Comparison of ENCODE assay signal across 12 mouse cellular contexts in the genomic region with DNA sequence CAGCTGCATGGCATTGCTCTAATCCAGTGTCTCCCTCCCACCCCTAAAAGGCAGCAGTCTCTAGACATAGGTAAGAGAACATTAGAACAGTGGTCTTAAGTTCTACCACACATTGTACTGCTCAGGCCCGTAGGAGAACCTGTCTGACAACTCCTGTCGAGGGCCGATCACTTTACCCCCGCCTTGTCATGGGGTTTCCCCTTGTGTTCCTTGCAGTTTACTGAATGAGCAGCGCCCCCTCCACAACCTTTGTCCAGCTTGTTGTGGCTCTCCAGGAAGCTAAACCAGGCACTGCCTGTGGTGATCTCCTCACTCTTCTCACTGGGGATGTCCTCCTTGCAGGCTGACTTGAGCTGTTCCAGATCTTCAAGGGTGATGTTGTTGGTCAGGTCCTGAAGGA. TPM values are rescaled to one million over a fixed set of nuclear protein-coding genes. Genes with fewer than 3 reads are reported as not detected.
DNase-seq lines count a peak whose midpoint lies in the region; ATAC-seq and TF ChIP-seq lines count a peak whose summit lies in the region.
"Had no signal": no experiment of that assay in that cellular context is flagged by ENCODE, and none has a peak within 500 bp of the region (broad histone marks: within the 10 kb centered on the region; RNA-seq: fewer than 3 reads in every experiment).

No protein-coding gene starts in this region.

- no peaks in the 10 kb centered on the region for H3K27me3 ChIP-seq in heart, embryonic 10.5 days (ENCODE audit: insufficient read depth, poor library complexity, severe bottlenecking)
- no peaks in the 10 kb centered on the region for H3K27me3 ChIP-seq in heart, adult 2 months (ENCODE audit: control insufficient read depth, insufficient read depth, low read length)
- H3K27me3 ChIP-seq in hindbrain, embryonic 15.5 days, result no peaks in the 10 kb centered on the region
- no peaks in the 10 kb centered on the region for H3K27me3 ChIP-seq in neural tube, embryonic 15.5 days (replicated peaks)
- H3K27me3 ChIP-seq: Patski had no signal

- intact Hi-C loops in heart, adult 2 months (cut with DNase I), result no loop called here

- TF ChIP-seq EP300 in heart, adult 2 months (IDR thresholded peaks at IDR 0.05; ENCODE audit: insufficient read depth, low read depth, low read length), result no peak

- ATAC-seq in hindbrain, embryonic 15.5 days (ENCODE audit: low FRiP score, low read depth), result no peak
- no peak for ATAC-seq in neural tube, embryonic 15.5 days (ENCODE audit: low FRiP score)
- ATAC-seq: Patski had no signal

- H3K4me3 ChIP-seq in heart, embryonic 10.5 days, result no peak overlapping the region
- H3K4me3 ChIP-seq in heart, adult 2 months, result no peak overlapping the region
- no peak overlapping the region for H3K4me3 ChIP-seq in hindbrain, embryonic 15.5 days
- no peak overlapping the region for H3K4me3 ChIP-seq in neural tube, embryonic 15.5 days (replicated peaks)

- no peak overlapping the region for H3K27ac ChIP-seq in heart, embryonic 10.5 days
- no peak overlapping the region for H3K27ac ChIP-seq in heart, adult 2 months
- H3K27ac ChIP-seq in hindbrain, embryonic 15.5 days (replicated peaks), result peak overlapping the region; percentile 88
- peak overlapping the region; percentile 93 for H3K27ac ChIP-seq in neural tube, embryonic 15.5 days (replicated peaks)

- H3K36me3 ChIP-seq in heart, embryonic 10.5 days, result peaks cover 62% of the 10 kb centered on the region
- H3K36me3 ChIP-seq in heart, adult 2 months (ENCODE audit: control insufficient read depth, insufficient read depth, low read length), result peaks cover 14% of the 10 kb centered on the region; the same call in 1 of the 2 replicates
- H3K36me3 ChIP-seq in hindbrain, embryonic 15.5 days, result peaks cover 46% of the 10 kb centered on the region
- H3K36me3 ChIP-seq in neural tube, embryonic 15.5 days, result peaks cover 48% of the 10 kb centered on the region

- H3K9ac ChIP-seq in heart, adult 2 months (ENCODE audit: low read depth, low read length), result no peak overlapping the region
- H3K9ac ChIP-seq in hindbrain, embryonic 15.5 days, result no peak overlapping the region
- H3K9ac ChIP-seq in neural tube, embryonic 15.5 days (replicated peaks), result no peak overlapping the region

- no peak for TF ChIP-seq CTCF in heart, adult 2 months (IDR thresholded peaks at IDR 0.05)

- WGBS in heart, embryonic 10.5 days, result 85% methylated on average over 5 of the region's 5 CpGs
- 80% methylated on average over 5 of the region's 5 CpGs for WGBS in heart, adult 2 months
- WGBS in hindbrain, embryonic 15.5 days, result 65% methylated on average over 5 of the region's 5 CpGs
- WGBS in neural tube, embryonic 15.5 days, result 87% methylated on average over 5 of the region's 5 CpGs

- no peaks in the 10 kb centered on the region for H3K9me3 ChIP-seq in heart, embryonic 10.5 days
- H3K9me3 ChIP-seq in hindbrain, embryonic 15.5 days, result no peaks in the 10 kb centered on the region
- no peaks in the 10 kb centered on the region for H3K9me3 ChIP-seq in neural tube, embryonic 15.5 days (replicated peaks)

- peak; percentile 63 for DNase-seq in heart, embryonic 10.5 days (ENCODE audit: low spot score)
- no peak for DNase-seq in heart, adult 2 months
- peak; percentile 4 for DNase-seq in retina, postnatal 1 day
- DNase-seq in retina, embryonic 14.5 days (ENCODE audit: low spot score), result no peak
- no peak for DNase-seq in Muller cell, postnatal 12 days (ENCODE audit: inconsistent ontology term)
- DNase-seq in adipocyte (ENCODE audit: low spot score), result no peak
- DNase-seq: kidney, adult 18-20 months had no signal

- no peaks in the 10 kb centered on the region for H3K79me2 ChIP-seq in heart, adult 2 months (replicated peaks; ENCODE audit: control insufficient read depth, insufficient read depth, low read length)

- peak overlapping the region; percentile 93 for H3K4me2 ChIP-seq in hindbrain, embryonic 15.5 days
- H3K4me2 ChIP-seq in neural tube, embryonic 15.5 days, result peak overlapping the region; percentile 76

- TF ChIP-seq POLR2A in heart, adult 2 months (IDR thresholded peaks at IDR 0.05; ENCODE audit: insufficient read depth, low read depth, low read length), result no peak

- H3K4me1 ChIP-seq in heart, embryonic 10.5 days, result peaks cover 46% of the 10 kb centered on the region
- H3K4me1 ChIP-seq in heart, adult 2 months (ENCODE audit: control insufficient read depth, insufficient read depth, low read length), result peaks cover 27% of the 10 kb centered on the region
- H3K4me1 ChIP-seq in hindbrain, embryonic 15.5 days (replicated peaks), result peaks cover 59% of the 10 kb centered on the region
- peaks cover 57% of the 10 kb centered on the region for H3K4me1 ChIP-seq in neural tube, embryonic 15.5 days

RNA-seq across cellular contexts. Expression of gene Pea15a, which starts 6.4 kb away (rescaled TPM):
- 115 and 152 TPM in 2 replicates for polyA plus RNA-seq in heart, embryonic 10.5 days (2016; fragmentation: Nextera tagmentation; extraction: Ambion mirVana)
- 10 to 100 TPM; 52.2 to 69.8 TPM for total RNA-seq in heart, adult 2 months (2021)
- polyA plus RNA-seq in heart, adult 2 months (2012; rRNA removed), result 56.8 and 101 TPM in 2 replicates
- 454 and 489 TPM in 2 replicates for polyA plus RNA-seq in hindbrain, embryonic 15.5 days (2015; fragmentation: Nextera tagmentation; extraction: Ambion mirVana)
- 378 and 415 TPM in 2 replicates for polyA plus RNA-seq in neural tube, embryonic 15.5 days (2015; fragmentation: Nextera tagmentation; extraction: Ambion mirVana)

RNA-seq across cellular contexts. Expression of gene Casq1, which starts 19.5 kb away (rescaled TPM):
- polyA plus RNA-seq in heart, embryonic 10.5 days (2016; fragmentation: Nextera tagmentation; extraction: Ambion mirVana), result 225 and 307 TPM in 2 replicates
- total RNA-seq in heart, adult 2 months (2021), result 1 to 10 TPM; 3.3 to 5.6 TPM
- 51.7 and 53.8 TPM in 2 replicates for polyA plus RNA-seq in heart, adult 2 months (2012; rRNA removed)
- polyA plus RNA-seq in hindbrain, embryonic 15.5 days (2015; fragmentation: Nextera tagmentation; extraction: Ambion mirVana), result 1.4 and 2.2 TPM in 2 replicates
- polyA plus RNA-seq in neural tube, embryonic 15.5 days (2015; fragmentation: Nextera tagmentation; extraction: Ambion mirVana), result 3.8 and 4.0 TPM in 2 replicates

RNA-seq across cellular contexts. Expression of gene Dcaf8, which starts 52.3 kb away (rescaled TPM):
- polyA plus RNA-seq in heart, embryonic 10.5 days (2016; fragmentation: Nextera tagmentation; extraction: Ambion mirVana), result 110 and 125 TPM in 2 replicates
- total RNA-seq in heart, adult 2 months (2021), result 100 to 1,000 TPM; 100 to 116 TPM
- 62.7 and 93.8 TPM in 2 replicates for polyA plus RNA-seq in heart, adult 2 months (2012; rRNA removed)
- polyA plus RNA-seq in hindbrain, embryonic 15.5 days (2015; fragmentation: Nextera tagmentation; extraction: Ambion mirVana), result 84.6 and 85.8 TPM in 2 replicates
- polyA plus RNA-seq in neural tube, embryonic 15.5 days (2015; fragmentation: Nextera tagmentation; extraction: Ambion mirVana), result 84.5 and 93.4 TPM in 2 replicates

RNA-seq across cellular contexts. Expression of gene Atp1a4, which starts 58.1 kb away (rescaled TPM):
- 0.09 and 0.12 TPM in 2 replicates for polyA plus RNA-seq in heart, embryonic 10.5 days (2016; fragmentation: Nextera tagmentation; extraction: Ambion mirVana)
- total RNA-seq in heart, adult 2 months (2021), result not detected
- 0.10 and 0.35 TPM in 2 replicates for polyA plus RNA-seq in heart, adult 2 months (2012; rRNA removed)
- 0.05 and 0.06 TPM in 2 replicates for polyA plus RNA-seq in hindbrain, embryonic 15.5 days (2015; fragmentation: Nextera tagmentation; extraction: Ambion mirVana)
- 0.05 TPM in 1 of 2 replicates, not detected in the other for polyA plus RNA-seq in neural tube, embryonic 15.5 days (2015; fragmentation: Nextera tagmentation; extraction: Ambion mirVana)
- total RNA-seq: left cerebral cortex, adult 18-20 months had no signal
- polyA plus RNA-seq: liver, embryonic 16.5 days had no signal

Comparison
In these comparisons a context has a peak if more than half of its experiments do, and no peak if none do; other contexts are left out.
1. DNase-seq: peak in heart, embryonic 10.5 days (single experiment) and retina, postnatal 1 day (single experiment); none in heart, adult 2 months (0 of 2), retina, embryonic 14.5 days (single experiment), Muller cell, postnatal 12 days (single experiment) and adipocyte (single experiment).
2. H3K27ac ChIP-seq: peak in hindbrain, embryonic 15.5 days (single experiment) and neural tube, embryonic 15.5 days (single experiment); none in heart, embryonic 10.5 days (single experiment) and heart, adult 2 months (single experiment).
3. RNA of gene Casq1, which starts 19.5 kb away (polyA plus RNA-seq): 225 to 307 TPM in heart, embryonic 10.5 days and 51.7 to 53.8 TPM in heart, adult 2 months; 3.8 to 4.0 TPM in neural tube, embryonic 15.5 days and 1.4 to 2.2 TPM in hindbrain, embryonic 15.5 days; every median in the first group is over 10 times any median in the second.